Mouse (Mus musculus): ENCODE results near the gene Zfp512b. TPM values are rescaled to one million over a fixed set of nuclear protein-coding genes. Genes with fewer than 3 reads are reported as not detected.

Zfp512b gene
- total and polyA plus RNA-seq, 3 experiments: 11.0 to 26.8 (median 16.6) TPM

GRCm38 (mm10) chr2:181589732-181590105, 2.9 kb downstream of the Zfp512b start:
- H3K27me3 ChIP-seq (replicated peaks): no peaks in the 10 kb centered on the region
- H3K4me2 ChIP-seq (ENCODE audit: insufficient read depth, low read depth, poor library complexity, severe bottlenecking): no peak overlapping the region
- dilution Hi-C loops (cut with MboI; ENCODE audit: extremely low pct_ligation_motif_present, extremely low pct_unique_long_range_greater_than_20kb, low sequenced_read_pairs): no loop called here
- no peak overlapping the region for H3K27ac ChIP-seq (ENCODE audit: insufficient read depth, low read depth)
- H3K36me3 ChIP-seq (replicated peaks in 1 of 2; ENCODE audit: control insufficient read depth in 1 of 2, insufficient read depth in 1 of 2, low read length in 1 of 2): peaks cover 49 to 61% of the 10 kb centered on the region in 2 experiments
- no peak for TF ChIP-seq USF2 (conservative IDR thresholded peaks at IDR 0.05; ENCODE audit: low read depth, low read length)
- no peak overlapping the region for H3K9ac ChIP-seq (ENCODE audit: insufficient read depth, low read depth)
- in situ Hi-C loops (cut with MboI; ENCODE audit: low pct_ligation_motif_present, low pct_unique_long_range_greater_than_20kb, low sequenced_read_pairs): no loop called here
- H3K4me3 ChIP-seq (replicated peaks in 1 of 3; ENCODE audit: low read depth in 2 of 3, low read length in 2 of 3, poor library complexity in 1 of 3): no peak overlapping the region
- peaks cover 3% of the 10 kb centered on the region; the same call in 1 of the 2 replicates for H3K79me2 ChIP-seq (replicated peaks; ENCODE audit: control insufficient read depth, extremely low read depth, insufficient read depth, poor library complexity, severe bottlenecking)
- peaks cover 7 to 21% of the 10 kb centered on the region in 2 experiments for H3K4me1 ChIP-seq (ENCODE audit: control insufficient read depth in 1 of 2, insufficient read depth in 2 of 2)
- no peaks in the 10 kb centered on the region for H3K9me3 ChIP-seq (replicated peaks; ENCODE audit: low read length)
- no peak for DNase-seq (ENCODE audit: extremely low read depth)

GRCm38 (mm10) chr2:181589011-181589731, 3.4 kb downstream of the Zfp512b start:
- no peak for TF ChIP-seq CHD1 (IDR thresholded peaks at IDR 0.05; ENCODE audit: low read depth, low read length)
- no peak for TF ChIP-seq SIN3A (IDR thresholded peaks at IDR 0.05; ENCODE audit: low read length)
- TF ChIP-seq RAD21 (IDR thresholded peaks at IDR 0.05; ENCODE audit: low read depth, low read length): no peak
- in situ Hi-C loops (cut with MboI; ENCODE audit: low pct_ligation_motif_present, low pct_unique_long_range_greater_than_20kb, low sequenced_read_pairs): no loop called here
- H3K27me3 ChIP-seq (replicated peaks): no peaks in the 10 kb centered on the region
- no peak for DNase-seq (ENCODE audit: extremely low read depth)
- peaks cover 3% of the 10 kb centered on the region; the same call in 1 of the 2 replicates for H3K79me2 ChIP-seq (replicated peaks; ENCODE audit: control insufficient read depth, extremely low read depth, insufficient read depth, poor library complexity, severe bottlenecking)
- H3K4me3 ChIP-seq (replicated peaks in 1 of 3; ENCODE audit: low read depth in 2 of 3, low read length in 2 of 3, poor library complexity in 1 of 3): no peak overlapping the region
- no peak overlapping the region for H3K4me2 ChIP-seq (ENCODE audit: insufficient read depth, low read depth, poor library complexity, severe bottlenecking)
- H3K9ac ChIP-seq (ENCODE audit: insufficient read depth, low read depth): no peak overlapping the region
- dilution Hi-C loops (cut with MboI; ENCODE audit: extremely low pct_ligation_motif_present, extremely low pct_unique_long_range_greater_than_20kb, low sequenced_read_pairs): no loop called here
- H3K9me3 ChIP-seq (replicated peaks; ENCODE audit: low read length): no peaks in the 10 kb centered on the region
- H3K36me3 ChIP-seq (replicated peaks in 1 of 2; ENCODE audit: control insufficient read depth in 1 of 2, insufficient read depth in 1 of 2, low read length in 1 of 2): peaks cover 55 to 66% of the 10 kb centered on the region in 2 experiments
- H3K27ac ChIP-seq (ENCODE audit: insufficient read depth, low read depth): no peak overlapping the region
- H3K4me1 ChIP-seq (ENCODE audit: control insufficient read depth in 1 of 2, insufficient read depth in 2 of 2): peaks cover 7 to 21% of the 10 kb centered on the region in 2 experiments

GRCm38 (mm10) chr2:181588229-181588780, 4.3 kb downstream of the Zfp512b start:
- peaks cover 59 to 75% of the 10 kb centered on the region in 2 experiments for H3K36me3 ChIP-seq (replicated peaks in 1 of 2; ENCODE audit: control insufficient read depth in 1 of 2, insufficient read depth in 1 of 2, low read length in 1 of 2)
- H3K27ac ChIP-seq (ENCODE audit: insufficient read depth, low read depth): no peak overlapping the region
- H3K4me2 ChIP-seq (ENCODE audit: insufficient read depth, low read depth, poor library complexity, severe bottlenecking): no peak overlapping the region
- no peak; the same call in 1 of the 2 replicates for TF ChIP-seq POLR2A (IDR thresholded peaks at IDR 0.05; ENCODE audit: low read depth, low read length)
- no peak for TF ChIP-seq USF2 (conservative IDR thresholded peaks at IDR 0.05; ENCODE audit: low read depth, low read length)
- no peak for TF ChIP-seq ZMIZ1 (IDR thresholded peaks at IDR 0.05; ENCODE audit: low read depth, low read length)
- TF ChIP-seq MAZ (IDR thresholded peaks at IDR 0.05; ENCODE audit: low read depth, low read length): no peak
- no peak for TF ChIP-seq E2F4 (IDR thresholded peaks at IDR 0.05; ENCODE audit: insufficient replicate concordance, low read depth, low read length)
- no peak for TF ChIP-seq NELFE (IDR thresholded peaks at IDR 0.05; ENCODE audit: low read depth, low read length)
- no peak for TF ChIP-seq TCF12 (IDR thresholded peaks at IDR 0.05; ENCODE audit: low read depth, low read length)
- no peak for TF ChIP-seq MAFK (IDR thresholded peaks at IDR 0.05; ENCODE audit: insufficient replicate concordance, low read length)
- dilution Hi-C loops (cut with MboI; ENCODE audit: extremely low pct_ligation_motif_present, extremely low pct_unique_long_range_greater_than_20kb, low sequenced_read_pairs): no loop called here
- peaks cover 3% of the 10 kb centered on the region; the same call in 1 of the 2 replicates for H3K79me2 ChIP-seq (replicated peaks; ENCODE audit: control insufficient read depth, extremely low read depth, insufficient read depth, poor library complexity, severe bottlenecking)
- no peaks in the 10 kb centered on the region for H3K9me3 ChIP-seq (replicated peaks; ENCODE audit: low read length)
- H3K9ac ChIP-seq (ENCODE audit: insufficient read depth, low read depth): no peak overlapping the region
- no peaks in the 10 kb centered on the region for H3K27me3 ChIP-seq (replicated peaks)
- no peak for DNase-seq (ENCODE audit: extremely low read depth)
- no peak overlapping the region for H3K4me3 ChIP-seq (replicated peaks in 1 of 3; ENCODE audit: low read depth in 2 of 3, low read length in 2 of 3, poor library complexity in 1 of 3)
- in situ Hi-C loops (cut with MboI; ENCODE audit: low pct_ligation_motif_present, low pct_unique_long_range_greater_than_20kb, low sequenced_read_pairs): no loop called here
- peaks cover 7 to 21% of the 10 kb centered on the region in 2 experiments for H3K4me1 ChIP-seq (ENCODE audit: control insufficient read depth in 1 of 2, insufficient read depth in 2 of 2)

Data from CH12.LX (cell line).